Mouse (Mus musculus) kidney, adult 2 months (tissue): ENCODE measurements around the gene Ripk3.

ENCODE experiments used
- CTCF ChIP-seq: fragments of 200-500 bp; conservative IDR thresholded peaks from 2 replicates; pipeline ENCODE4 v1.5.1; 2011; ENCODE audit warnings: low read depth, mild to moderate bottlenecking, control low read depth, low read length, moderate library complexity, mixed read lengths; ENCODE audit not compliant: insufficient read depth, insufficient read length
- POLR2A ChIP-seq: fragments of 200-500 bp; IDR thresholded peaks from one replicate; pipeline ENCODE4 v1.6.1; 2011; ENCODE audit warnings: low read depth, low read length, control low read depth

GRCm38 (mm10) chr14:55735758-55736157 lies 52.9 kb downstream of the Ripk3 start:
- TF ChIP-seq POLR2A (no peak), CTCF (no peak)
